Mouse (Mus musculus) liver, embryonic 12.5 days (tissue): ENCODE measurements around the gene Evi2. TPM values are rescaled to one million over a fixed set of nuclear protein-coding genes. Genes with fewer than 3 reads are reported as not detected.

ENCODE experiments used
- ATAC-seq: fragments of 200-750 bp; cut with Nextera tagmentation; 2 replicates; pipeline ENCODE4 v1.8.0; 2017; ENCODE audit warnings: moderate number of reproducible peaks, mild to moderate bottlenecking, moderate library complexity
- H3K27ac ChIP-seq: fragments of 300-500 bp; sonication (generic); 2 replicates; pipeline ENCODE4 v1.5.1; 2016; ENCODE audit warnings: mild to moderate bottlenecking
- H3K27me3 ChIP-seq: fragments of 300-500 bp; sonication (generic); replicated peaks from 2 replicates; pipeline ENCODE4 v1.6.1; 2016; ENCODE audit warnings: mild to moderate bottlenecking, moderate library complexity
- H3K36me3 ChIP-seq: fragments of 300-500 bp; sonication (generic); 2 replicates; pipeline ENCODE4 v1.6.1; 2016; ENCODE audit warnings: mild to moderate bottlenecking, moderate library complexity
- H3K4me1 ChIP-seq: fragments of 300-500 bp; sonication (generic); 2 replicates; pipeline ENCODE4 v1.6.1; 2016
- H3K4me2 ChIP-seq: fragments of 300-500 bp; sonication (generic); 2 replicates; pipeline ENCODE4 v1.6.1; 2016; ENCODE audit warnings: mild to moderate bottlenecking, moderate library complexity
- H3K4me3 ChIP-seq: fragments of 300-500 bp; sonication (generic); 2 replicates; pipeline ENCODE4 v1.5.1; 2016; ENCODE audit warnings: mild to moderate bottlenecking, moderate library complexity
- H3K9ac ChIP-seq: fragments of 300-500 bp; sonication (generic); 2 replicates; pipeline ENCODE4 v1.6.1; 2016; ENCODE audit warnings: mild to moderate bottlenecking, moderate library complexity
- H3K9me3 ChIP-seq: fragments of 300-500 bp; sonication (generic); replicated peaks from 2 replicates; pipeline ENCODE4 v1.6.1; 2016; ENCODE audit warnings: mild to moderate bottlenecking, moderate library complexity
- WGBS: fragments of 180-500 bp; shearing (Covaris S2); methylation state at CpG from one replicate; pipeline ENCODE4 v1.1.7; 2016; ENCODE audit not compliant: insufficient replicate concordance; 5-methylcytosine and 5-hydroxymethylcytosine counted together
- polyA plus RNA-seq: library from polyadenylated mRNA; unstranded; fragments of >200 nt; fragmentation: Nextera tagmentation; extraction: Ambion mirVana; gene quantifications from 2 replicates; pipeline ENCODE4 v1.2.1, GENCODE M21; 2016

Gene Evi2
- polyA plus RNA-seq, 1 experiment from 2014 or later: 0.77 TPM

GRCm38 (mm10) chr11:79494976-79495800 is 35.2 kb downstream of the Evi2 start:
- no peak for ATAC-seq
- Histone ChIP-seq H3K4me2 (no peak overlapping the region), H3K9me3 (no peaks in the 10 kb centered on the region), H3K4me1 (no peaks in the 10 kb centered on the region), H3K9ac (no peak overlapping the region), H3K4me3 (no peak overlapping the region), H3K27me3 (no peaks in the 10 kb centered on the region), H3K36me3 (0 out of 2 replicates have a peak, but pooled peaks cover 3% of the 10 kb centered on the region), H3K27ac (no peak overlapping the region)
- WGBS: 75% methylated on average over 10 of the region's 10 CpGs

GRCm38 (mm10) chr11:79484721-79485120 is 45.7 kb downstream of the Evi2 start:
- H3K27me3 ChIP-seq: no peaks in the 10 kb centered on the region
- H3K9ac ChIP-seq: no peak overlapping the region
- H3K4me1 ChIP-seq: no peaks in the 10 kb centered on the region
- no peaks in the 10 kb centered on the region for H3K9me3 ChIP-seq
- no peak for ATAC-seq
- H3K4me2 ChIP-seq: no peak overlapping the region
- H3K27ac ChIP-seq: no peak overlapping the region
- no peak overlapping the region for H3K4me3 ChIP-seq
- H3K36me3 ChIP-seq: peaks cover 8% of the 10 kb centered on the region; the same call in 1 of the 2 replicates

DNA sequence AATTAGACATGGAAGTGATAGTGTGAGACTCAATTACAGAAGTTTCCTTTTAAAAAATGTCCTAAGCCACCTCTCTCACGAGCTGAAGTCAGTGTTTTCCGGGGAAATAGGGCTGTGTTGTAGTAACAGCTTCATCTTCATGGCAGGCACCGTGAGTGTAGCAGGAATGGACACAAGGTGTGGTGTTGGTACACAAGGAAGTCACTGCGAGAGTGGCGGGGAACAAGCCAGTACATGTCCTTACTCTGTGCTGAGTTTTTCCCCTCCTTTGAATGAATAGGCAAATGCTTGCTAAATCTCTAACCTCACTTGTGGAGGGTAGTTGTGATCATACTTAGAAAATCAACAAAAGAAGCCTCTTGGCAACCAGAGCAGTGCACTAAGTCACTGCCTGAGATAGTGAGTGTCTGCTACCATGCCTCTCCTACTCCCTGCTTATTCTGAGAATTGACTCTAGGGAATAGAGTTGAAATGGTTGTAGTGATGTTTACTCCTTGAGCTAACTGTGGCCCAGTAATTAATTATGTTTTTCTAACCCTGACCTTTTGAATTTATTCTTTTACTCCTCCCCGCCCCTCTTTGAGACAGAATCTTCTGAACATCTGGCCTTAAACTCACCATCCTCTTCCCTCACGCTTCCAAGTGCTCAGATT is 46.4 kb downstream of the Evi2 start:
- no peaks in the 10 kb centered on the region for H3K4me1 ChIP-seq
- H3K4me3 ChIP-seq: no peak overlapping the region
- H3K27ac ChIP-seq: no peak overlapping the region
- 76% methylated on average over 7 of the region's 7 CpGs for WGBS
- no peak overlapping the region for H3K4me2 ChIP-seq
- H3K9ac ChIP-seq: no peak overlapping the region
- H3K27me3 ChIP-seq: no peaks in the 10 kb centered on the region
- H3K9me3 ChIP-seq: no peaks in the 10 kb centered on the region
- no peak for ATAC-seq
- H3K36me3 ChIP-seq: peaks cover 11% of the 10 kb centered on the region; the same call in 1 of the 2 replicates

DNA sequence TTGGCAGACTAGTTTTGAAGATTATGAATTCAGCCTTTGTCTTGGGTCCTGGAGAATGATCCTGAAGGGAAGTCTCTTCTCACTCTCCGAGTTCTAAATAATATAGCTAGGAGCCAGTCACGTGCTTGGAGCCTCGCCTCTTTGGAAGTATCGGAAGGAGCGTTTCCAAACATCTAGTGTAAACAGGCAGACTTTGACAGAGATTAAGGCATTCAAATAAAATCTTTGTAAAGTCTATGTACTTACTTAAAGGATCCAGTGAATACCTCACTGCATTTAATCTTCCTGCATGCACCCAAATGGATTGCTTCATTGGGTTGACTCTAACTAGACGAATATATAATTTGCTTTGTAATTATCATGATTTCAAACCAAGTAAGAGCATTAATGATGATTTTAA is 47.0 kb downstream of the Evi2 start:
- Histone ChIP-seq H3K27ac (no peak overlapping the region), H3K9me3 (no peaks in the 10 kb centered on the region), H3K4me2 (no peak overlapping the region), H3K4me3 (no peak overlapping the region), H3K4me1 (0 out of 2 replicates have a peak, but pooled peaks cover under 1% of the 10 kb centered on the region), H3K9ac (no peak overlapping the region), H3K36me3 (peaks cover 14% of the 10 kb centered on the region; the same call in 1 of the 2 replicates), H3K27me3 (no peaks in the 10 kb centered on the region)
- WGBS: 86% methylated on average over 6 of the region's 6 CpGs
- no peak for ATAC-seq

- Histone ChIP-seq H3K4me3 (no peak overlapping the region), H3K9ac (no peak overlapping the region), H3K27ac (no peak overlapping the region), H3K4me1 (no peaks in the 10 kb centered on the region), H3K27me3 (no peaks in the 10 kb centered on the region), H3K36me3 (peaks cover 24% of the 10 kb centered on the region), H3K4me2 (no peak overlapping the region), H3K9me3 (no peaks in the 10 kb centered on the region)
- WGBS: 54% methylated on average over 1 of the region's 1 CpGs
- no peak for ATAC-seq
Observed at GRCm38 (mm10) chr11:79468097-79468496, 62.3 kb downstream of the Evi2 start.

Other genes starting within 250 kb of the Evi2 start
- gene Gm9964, start 233.7 kb downstream of the Evi2 start, polyA plus RNA-seq: not detected in 2 replicates
- gene Nf1, start 190.9 kb downstream of the Evi2 start, polyA plus RNA-seq: 2.3 and 2.5 TPM in 2 replicates
- 0.12 TPM in 1 of 2 replicates, not detected in the other for gene Omg, start 26.5 kb downstream of the Evi2 start, polyA plus RNA-seq
- 4.3 and 4.6 TPM in 2 replicates for gene Evi2b, start 6.8 kb downstream of the Evi2 start, polyA plus RNA-seq
- 3.4 and 4.2 TPM in 2 replicates for gene Evi2a, start within 50 bp of the Evi2 start, polyA plus RNA-seq
- 1.1 and 1.5 TPM in 2 replicates for gene Rab11fip4, start 60.6 kb upstream of the Evi2 start, polyA plus RNA-seq